Mouse (Mus musculus): ENCODE results near the gene Als2cr12. TPM values are rescaled to one million over a fixed set of nuclear protein-coding genes. Genes with fewer than 3 reads are reported as not detected.
A peak's percentile ranks its signal among the peaks of the same experiment; 100 is the strongest.
"Not testable (repeated sequence)": the region's sequence is repeated elsewhere in the genome, so short reads cannot be mapped to it uniquely, and the experiment has no call there.

Als2cr12 gene
- not detected for total RNA-seq (2021)

GRCm38 (mm10) chr1:58695810-58696209 lies at the start of gene Als2cr12:
Als2cr12 (minus strand) TSS chr1:58695989.
- intact Hi-C loops (cut with DNase I) = loop anchor here (2.0 to 5.0 kb wide), 2 partner anchors 134 to 201 kb away; no protein-coding TSS in a partner anchor

GRCm38 (mm10) chr1:58744645-58745044 lies 48.9 kb upstream of the Als2cr12 start:
- DNase-seq (ENCODE audit: low spot score in 2 of 2) = no peak

More at GRCm38 (mm10) chr1:58695810-58696209, at the start of gene Als2cr12:
- DNase-seq (ENCODE audit: low spot score in 2 of 2) = not testable (repeated sequence)

GRCm38 (mm10) chr1:58743252-58743651 lies 47.5 kb upstream of the Als2cr12 start:
- intact Hi-C loops (cut with DNase I) = no loop called here
- DNase-seq (ENCODE audit: low spot score in 2 of 2) = no peak

More at GRCm38 (mm10) chr1:58744645-58745044, 48.9 kb upstream of the Als2cr12 start:
- intact Hi-C loops (cut with DNase I) = loop anchor here (5.0 kb wide), 1 partner anchor 182 kb away; no protein-coding TSS in a partner anchor

GRCm38 (mm10) chr1:58742571-58743021 lies 46.8 kb upstream of the Als2cr12 start:
- no peak for DNase-seq (ENCODE audit: low spot score in 2 of 2)
- intact Hi-C loops (cut with DNase I) = no loop called here

- DNase-seq (ENCODE audit: low spot score in 2 of 2) = peak; percentile 62 to 97
- intact Hi-C loops (cut with DNase I) = loop anchor here (2.0 kb wide), 1 partner anchor 27 kb away; no protein-coding TSS in a partner anchor
These were observed 43.7 kb upstream of the Als2cr12 start for GRCm38 (mm10) chr1:58739529-58739928.

- peak; percentile 67 to 93 for DNase-seq (ENCODE audit: low spot score in 2 of 2)
- intact Hi-C loops (cut with DNase I) = no loop called here
These were observed 41.2 kb upstream of the Als2cr12 start for GRCm38 (mm10) chr1:58736968-58737367.

- intact Hi-C loops (cut with DNase I) = no loop called here
- DNase-seq (ENCODE audit: low spot score in 2 of 2) = no peak
These were observed 40.2 kb upstream of the Als2cr12 start for GRCm38 (mm10) chr1:58735962-58736361.

GRCm38 (mm10) chr1:58734043-58734920 lies 38.5 kb upstream of the Als2cr12 start:
- intact Hi-C loops (cut with DNase I) = no loop called here
- no peak for DNase-seq (ENCODE audit: low spot score in 2 of 2)

- DNase-seq (ENCODE audit: low spot score in 2 of 2) = no peak
These were observed 37.8 kb upstream of the Als2cr12 start for GRCm38 (mm10) chr1:58733636-58734035.

GRCm38 (mm10) chr1:58728590-58728868 lies 32.7 kb upstream of the Als2cr12 start:
- intact Hi-C loops (cut with DNase I) = no loop called here
- DNase-seq (ENCODE audit: low spot score in 2 of 2) = no peak

More at GRCm38 (mm10) chr1:58733636-58734035, 37.8 kb upstream of the Als2cr12 start:
- intact Hi-C loops (cut with DNase I) = no loop called here

GRCm38 (mm10) chr1:58727747-58728589 lies 32.2 kb upstream of the Als2cr12 start:
- intact Hi-C loops (cut with DNase I) = no loop called here
- no peak for DNase-seq (ENCODE audit: low spot score in 2 of 2)

- DNase-seq (ENCODE audit: low spot score in 2 of 2) = no peak
- intact Hi-C loops (cut with DNase I) = no loop called here
These were observed 31.4 kb upstream of the Als2cr12 start for GRCm38 (mm10) chr1:58727019-58727746.

- no peak for DNase-seq (ENCODE audit: low spot score in 2 of 2)
- intact Hi-C loops (cut with DNase I) = no loop called here
These were observed 30.0 kb upstream of the Als2cr12 start for GRCm38 (mm10) chr1:58725767-58726166.

GRCm38 (mm10) chr1:58725095-58725494 lies 29.3 kb upstream of the Als2cr12 start:
- intact Hi-C loops (cut with DNase I) = no loop called here

GRCm38 (mm10) chr1:58724533-58724932 lies 28.7 kb upstream of the Als2cr12 start:
- no peak for DNase-seq (ENCODE audit: low spot score in 2 of 2)
- intact Hi-C loops (cut with DNase I) = no loop called here

More at GRCm38 (mm10) chr1:58725095-58725494, 29.3 kb upstream of the Als2cr12 start:
- DNase-seq (ENCODE audit: low spot score in 2 of 2) = no peak

- DNase-seq (ENCODE audit: low spot score in 2 of 2) = no peak
- intact Hi-C loops (cut with DNase I) = no loop called here
These were observed 28.1 kb upstream of the Als2cr12 start for GRCm38 (mm10) chr1:58723809-58724405.

GRCm38 (mm10) chr1:58723062-58723808 lies 27.4 kb upstream of the Als2cr12 start:
- intact Hi-C loops (cut with DNase I) = no loop called here

GRCm38 (mm10) chr1:58722115-58722938 lies 26.5 kb upstream of the Als2cr12 start:
- intact Hi-C loops (cut with DNase I) = no loop called here
- no peak for DNase-seq (ENCODE audit: low spot score in 2 of 2)

More at GRCm38 (mm10) chr1:58723062-58723808, 27.4 kb upstream of the Als2cr12 start:
- DNase-seq (ENCODE audit: low spot score in 2 of 2) = no peak
